Mouse (Mus musculus) bone marrow, adult 2 months (tissue): ENCODE measurements at regions not wholly inside any gene's neighbourhood (a gene's known extent, or its start where the extent isn't known, plus 50 kb on each side); places are given as distances from the start of the nearest gene placed in this dataset.

Experiments used
- H3K27ac ChIP-seq: fragments of 200-500 bp; 2 replicates; pipeline ENCODE4 v1.5.1; 2012; ENCODE audit warnings: low read depth, mild to moderate bottlenecking, control low read depth, inconsistent platforms, low read length; ENCODE audit not compliant: control insufficient read depth, poor library complexity, insufficient read depth
- H3K4me1 ChIP-seq: fragments of 200-500 bp; 2 replicates; pipeline ENCODE4 v1.6.1; 2011; ENCODE audit warnings: low read length; ENCODE audit not compliant: control insufficient read depth, insufficient read depth
- H3K4me3 ChIP-seq: fragments of 200-500 bp; replicated peaks from 2 replicates; pipeline ENCODE3; 2011; ENCODE audit warnings: mild to moderate bottlenecking, low read depth, low read length, control low read depth; ENCODE audit not compliant: control insufficient read depth
- CTCF ChIP-seq: fragments of 200-500 bp; IDR thresholded peaks from 2 replicates; pipeline ENCODE4 v1.5.1; 2011; ENCODE audit warnings: low read length, control low read depth; ENCODE audit not compliant: control insufficient read depth, insufficient read depth
- POLR2A ChIP-seq: fragments of 200-500 bp; IDR thresholded peaks from 2 replicates; pipeline ENCODE4 v1.6.1; 2011; ENCODE audit warnings: low read depth, mild to moderate bottlenecking, control low read depth, low read length, borderline replicate concordance; ENCODE audit not compliant: control insufficient read depth
- WGBS: fragments of 180-500 bp; shearing (Covaris S2); methylation state at CpG from one replicate; pipeline ENCODE4 v1.1.7; 2018; 5-methylcytosine and 5-hydroxymethylcytosine counted together

GRCm38 (mm10) chr13:110527681-110528080 is 132.8 kb downstream of the Plk2 start:
- 79% methylated on average over 3 of the region's 3 CpGs for WGBS
- Histone ChIP-seq H3K4me1 (no peaks in the 10 kb centered on the region), H3K4me3 (no peak overlapping the region), H3K27ac (no peak overlapping the region)
- no peak for TF ChIP-seq CTCF
- no peak for TF ChIP-seq POLR2A

GRCm38 (mm10) chr13:110529624-110530023 is 134.8 kb downstream of the Plk2 start:
- Histone ChIP-seq H3K4me1 (no peaks in the 10 kb centered on the region), H3K27ac (no peak overlapping the region), H3K4me3 (no peak overlapping the region)
- no peak for TF ChIP-seq POLR2A
- TF ChIP-seq CTCF, result no peak
- 86% methylated on average over 4 of the region's 4 CpGs for WGBS

- no peak overlapping the region for H3K27ac ChIP-seq
- TF ChIP-seq POLR2A, result no peak
- no peak for TF ChIP-seq CTCF
- 57% methylated on average over 7 of the region's 7 CpGs for WGBS
- H3K4me3 ChIP-seq, result no peak overlapping the region
- H3K4me1 ChIP-seq, result no peaks in the 10 kb centered on the region; the same call in 1 of the 2 replicates
Measured at GRCm38 (mm10) chr13:110534320-110534764, 139.5 kb downstream of the Plk2 start.

GRCm38 (mm10) chr13:110535785-110536184 is 140.9 kb downstream of the Plk2 start:
- Histone ChIP-seq H3K27ac (no peak overlapping the region), H3K4me1 (no peaks in the 10 kb centered on the region; the same call in 1 of the 2 replicates), H3K4me3 (no peak overlapping the region)
- 76% methylated on average over 2 of the region's 2 CpGs for WGBS
- TF ChIP-seq POLR2A, result no peak

- WGBS, result 25% methylated on average over 7 of the region's 7 CpGs
- no peak overlapping the region for H3K27ac ChIP-seq
Measured at GRCm38 (mm10) chr13:110537960-110538463, 143.2 kb downstream of the Plk2 start.

GRCm38 (mm10) chr13:110540543-110541265 is 145.9 kb downstream of the Plk2 start:
- H3K27ac ChIP-seq, result no peak overlapping the region
- no peak overlapping the region for H3K4me3 ChIP-seq
- H3K4me1 ChIP-seq, result no peaks in the 10 kb centered on the region; the same call in 1 of the 2 replicates
- WGBS, result 88% methylated on average over 13 of the region's 13 CpGs
- no peak for TF ChIP-seq CTCF
- no peak for TF ChIP-seq POLR2A

More at GRCm38 (mm10) chr13:110537960-110538463, 143.2 kb downstream of the Plk2 start:
- Histone ChIP-seq H3K4me1 (no peaks in the 10 kb centered on the region; the same call in 1 of the 2 replicates), H3K4me3 (no peak overlapping the region)
- TF ChIP-seq POLR2A, result no peak
- no peak for TF ChIP-seq CTCF

- Histone ChIP-seq H3K27ac (no peak overlapping the region), H3K4me1 (no peaks in the 10 kb centered on the region; the same call in 1 of the 2 replicates), H3K4me3 (no peak overlapping the region)
- no peak for TF ChIP-seq CTCF
- TF ChIP-seq POLR2A, result no peak
- WGBS, result 83% methylated on average over 5 of the region's 5 CpGs
Measured at GRCm38 (mm10) chr13:110541288-110542148, 146.7 kb downstream of the Plk2 start.

GRCm38 (mm10) chr13:110542303-110543065 is 147.6 kb downstream of the Plk2 start:
- no peak overlapping the region for H3K4me3 ChIP-seq
- H3K4me1 ChIP-seq, result no peaks in the 10 kb centered on the region; the same call in 1 of the 2 replicates
- 76% methylated on average over 5 of the region's 5 CpGs for WGBS
- H3K27ac ChIP-seq, result no peak overlapping the region
- TF ChIP-seq CTCF (no peak), POLR2A (no peak)

- H3K4me3 ChIP-seq, result no peak overlapping the region
- 36% methylated on average over 6 of the region's 6 CpGs for WGBS
- no peak overlapping the region for H3K27ac ChIP-seq
- no peaks in the 10 kb centered on the region; the same call in 1 of the 2 replicates for H3K4me1 ChIP-seq
- TF ChIP-seq CTCF (no peak), POLR2A (no peak)
Measured at GRCm38 (mm10) chr13:110545454-110545853, 150.6 kb downstream of the Plk2 start.
